Mouse (Mus musculus) liver, adult 2 months (tissue): ENCODE data around the gene Inka2. TPM values are rescaled to one million over a fixed set of nuclear protein-coding genes. Genes with fewer than 3 reads are reported as not detected.

ENCODE experiments used
- DNase-seq: peaks from one replicate; pipeline ENCODE4 v3.0.0-alpha.2; 2011; ENCODE audit warnings: low read depth, low spot score; ENCODE audit errors: extremely low read depth
- H3K27ac ChIP-seq: fragments of 200-500 bp; replicated peaks from 2 replicates; pipeline ENCODE4 v1.5.1; 2012; ENCODE audit warnings: low read depth, mild to moderate bottlenecking, control low read depth, inconsistent platforms, low read length; ENCODE audit not compliant: insufficient read depth
- H3K27me3 ChIP-seq: fragments of 200-500 bp; 2 replicates; pipeline ENCODE4 v1.6.1; 2012; ENCODE audit warnings: mild to moderate bottlenecking, moderate library complexity, low read length, inconsistent platforms; ENCODE audit not compliant: control insufficient read depth, insufficient read depth
- H3K36me3 ChIP-seq: fragments of 200-500 bp; 2 replicates; pipeline ENCODE4 v1.6.1; 2012; ENCODE audit warnings: low read length, inconsistent platforms; ENCODE audit not compliant: control insufficient read depth, insufficient read depth
- H3K4me1 ChIP-seq: fragments of 200-500 bp; 2 replicates; pipeline ENCODE4 v1.6.1; 2011; ENCODE audit warnings: low read length; ENCODE audit not compliant: control insufficient read depth, insufficient read depth
- H3K4me3 ChIP-seq: fragments of 200-500 bp; 2 replicates; pipeline ENCODE4 v1.5.1; 2011; ENCODE audit warnings: low read depth, mild to moderate bottlenecking, control low read depth, low read length, moderate library complexity; ENCODE audit not compliant: insufficient read depth
- H3K79me2 ChIP-seq: fragments of 200-500 bp; 2 replicates; pipeline ENCODE4 v1.6.1; 2012; ENCODE audit warnings: inconsistent platforms, mild to moderate bottlenecking, low read length, moderate library complexity; ENCODE audit not compliant: control insufficient read depth, insufficient read depth
- H3K9ac ChIP-seq: fragments of 200-500 bp; 2 replicates; pipeline ENCODE4 v1.6.1; 2012; ENCODE audit warnings: low read depth, mild to moderate bottlenecking, control low read depth, inconsistent platforms, low read length
- CTCF ChIP-seq: fragments of 200-500 bp; IDR thresholded peaks from 2 replicates; pipeline ENCODE4 v1.5.1; 2011; ENCODE audit warnings: low read depth, low read length, control low read depth
- POLR2A ChIP-seq: fragments of 200-500 bp; IDR thresholded peaks from 2 replicates; pipeline ENCODE4 v1.6.1; 2011; ENCODE audit warnings: low read length, control low read depth; ENCODE audit not compliant: insufficient read depth; ENCODE audit errors: extremely low read depth
- WGBS: fragments of 180-500 bp; shearing (Covaris S2); methylation state at CpG from one replicate; pipeline ENCODE4 v1.1.7; 2018; 5-methylcytosine and 5-hydroxymethylcytosine counted together
- polyA plus RNA-seq: library from polyadenylated mRNA; depleted of rRNA; stranded (reverse); fragments of >200 nt; gene quantifications from 2 replicates; pipeline ENCODE4 v1.2.3, GENCODE M21; 2012
- total RNA-seq: library from RNA; depleted of rRNA; stranded (reverse); fragments of >200 nt; gene quantifications from 2 replicates; pipeline ENCODE4 v1.2.3, GENCODE M21; 2014

Inka2 gene
- total and polyA plus RNA-seq, 2 experiments, result 0.07 to 0.09 TPM

- H3K79me2 ChIP-seq, result no peaks in the 10 kb centered on the region
- no peak overlapping the region for H3K9ac ChIP-seq
- no peak overlapping the region for H3K4me3 ChIP-seq
- no peaks in the 10 kb centered on the region for H3K27me3 ChIP-seq
- no peaks in the 10 kb centered on the region for H3K36me3 ChIP-seq
- WGBS, result 86% methylated on average over 6 of the region's 6 CpGs
- no peak for TF ChIP-seq POLR2A
- no peak for TF ChIP-seq CTCF
- H3K4me1 ChIP-seq, result peaks cover 4% of the 10 kb centered on the region; the same call in 1 of the 2 replicates
- no peak for DNase-seq
- no peak overlapping the region for H3K27ac ChIP-seq
These were observed 5.8 kb downstream of the Inka2 start for GRCm38 (mm10) chr3:105710246-105710645.

- TF ChIP-seq POLR2A (no peak), CTCF (no peak)
- Histone ChIP-seq H3K79me2 (no peaks in the 10 kb centered on the region), H3K27me3 (no peaks in the 10 kb centered on the region), H3K4me1 (no peaks in the 10 kb centered on the region), H3K36me3 (no peaks in the 10 kb centered on the region), H3K9ac (no peak overlapping the region), H3K4me3 (no peak overlapping the region), H3K27ac (no peak overlapping the region)
- WGBS, result 72% methylated on average over 7 of the region's 7 CpGs
- no peak for DNase-seq
These were observed 7.3 kb downstream of the Inka2 start for GRCm38 (mm10) chr3:105711741-105712140.

- DNase-seq, result no peak
- no peaks in the 10 kb centered on the region for H3K27me3 ChIP-seq
- no peak overlapping the region for H3K9ac ChIP-seq
- H3K4me1 ChIP-seq, result no peaks in the 10 kb centered on the region
- no peak overlapping the region for H3K27ac ChIP-seq
- TF ChIP-seq CTCF (no peak), POLR2A (no peak)
- H3K79me2 ChIP-seq, result no peaks in the 10 kb centered on the region
- no peak overlapping the region for H3K4me3 ChIP-seq
- H3K36me3 ChIP-seq, result no peaks in the 10 kb centered on the region
These were observed 8.4 kb downstream of the Inka2 start for GRCm38 (mm10) chr3:105712827-105713226.

GRCm38 (mm10) chr3:105714091-105714819 lies 9.9 kb downstream of the Inka2 start:
- Histone ChIP-seq H3K36me3 (no peaks in the 10 kb centered on the region), H3K27me3 (no peaks in the 10 kb centered on the region), H3K4me1 (no peaks in the 10 kb centered on the region), H3K27ac (no peak overlapping the region), H3K4me3 (no peak overlapping the region), H3K9ac (no peak overlapping the region), H3K79me2 (no peaks in the 10 kb centered on the region)
- TF ChIP-seq POLR2A (no peak), CTCF (no peak)
- DNase-seq, result no peak
- WGBS, result 56% methylated on average over 8 of the region's 8 CpGs

- Histone ChIP-seq H3K4me1 (no peaks in the 10 kb centered on the region), H3K79me2 (no peaks in the 10 kb centered on the region), H3K4me3 (no peak overlapping the region), H3K27me3 (no peaks in the 10 kb centered on the region), H3K36me3 (no peaks in the 10 kb centered on the region), H3K9ac (no peak overlapping the region), H3K27ac (no peak overlapping the region)
- TF ChIP-seq CTCF, result no peak
- no peak for TF ChIP-seq POLR2A
- no peak for DNase-seq
These were observed 10.4 kb downstream of the Inka2 start for GRCm38 (mm10) chr3:105714820-105715167.

GRCm38 (mm10) chr3:105716353-105717000 lies 12.1 kb downstream of the Inka2 start:
- WGBS, result 81% methylated on average over 18 of the region's 18 CpGs
- H3K27ac ChIP-seq, result no peak overlapping the region
- H3K4me3 ChIP-seq, result no peak overlapping the region
- H3K79me2 ChIP-seq, result no peaks in the 10 kb centered on the region
- TF ChIP-seq CTCF (no peak), POLR2A (no peak)
- no peaks in the 10 kb centered on the region for H3K36me3 ChIP-seq
- H3K27me3 ChIP-seq, result no peaks in the 10 kb centered on the region
- no peaks in the 10 kb centered on the region for H3K4me1 ChIP-seq
- H3K9ac ChIP-seq, result no peak overlapping the region
- no peak for DNase-seq
